Mouse (Mus musculus) retina, embryonic 14.5 days (tissue): ENCODE data around the gene Dnajb9.
"Not testable (repeated sequence)": the region's sequence is repeated elsewhere in the genome, so short reads cannot be mapped to it uniquely, and the experiment has no call there.

ENCODE experiments used
- DNase-seq: peaks from one replicate; pipeline ENCODE4 v3.0.0-alpha.2; 2015; ENCODE audit warnings: low spot score

Gene Dnajb9

DNA sequence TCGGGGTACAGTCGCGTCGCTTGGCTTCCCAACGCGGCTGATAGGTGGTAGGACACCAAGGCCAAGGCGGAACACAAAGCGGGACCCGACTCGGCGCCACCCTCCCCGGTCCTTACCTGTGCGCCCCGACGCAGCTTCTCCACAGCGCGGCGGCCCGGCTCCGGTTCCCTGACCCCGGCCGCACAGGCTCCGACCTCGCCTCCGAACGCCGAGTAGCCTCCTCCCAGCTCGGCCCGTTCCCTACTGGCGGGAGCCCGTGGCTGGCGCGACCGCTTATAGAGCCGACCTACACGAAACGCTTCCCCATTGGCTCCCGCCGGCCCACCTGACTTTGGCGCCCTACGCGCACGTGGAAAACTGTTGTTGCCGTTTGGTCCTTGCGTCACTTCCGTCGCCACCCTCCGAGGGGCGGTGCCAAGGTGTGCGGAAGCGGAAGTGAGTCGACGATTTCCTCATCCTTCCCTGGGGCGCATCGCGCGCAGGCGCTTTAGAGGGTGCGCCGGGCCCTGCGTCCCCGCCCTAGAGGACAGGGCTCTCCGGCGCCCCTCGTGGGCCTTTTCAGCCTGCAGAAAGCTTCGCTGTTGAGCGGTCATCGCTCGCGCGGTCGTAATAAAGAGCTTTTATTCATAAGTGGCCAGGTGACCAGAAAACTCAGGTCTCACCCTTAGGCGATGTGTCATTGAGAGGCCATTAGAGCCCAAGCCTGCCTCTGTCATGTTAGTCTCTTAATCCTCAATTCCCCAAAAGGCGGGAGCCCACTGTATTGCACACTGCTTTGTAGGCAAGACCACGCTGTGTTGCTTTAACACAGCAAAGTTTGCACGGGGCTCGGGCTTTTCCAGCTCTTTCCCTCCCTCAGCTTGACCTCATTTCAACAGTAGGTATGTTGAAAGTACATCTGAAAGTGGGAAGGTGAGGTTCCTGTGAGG, at the start of gene Dnajb9:
TSS of gene Dnajb9 (minus strand) at position 503 of the 929 bp plus-strand sequence.
- DNase-seq = peak; percentile 100

DNA sequence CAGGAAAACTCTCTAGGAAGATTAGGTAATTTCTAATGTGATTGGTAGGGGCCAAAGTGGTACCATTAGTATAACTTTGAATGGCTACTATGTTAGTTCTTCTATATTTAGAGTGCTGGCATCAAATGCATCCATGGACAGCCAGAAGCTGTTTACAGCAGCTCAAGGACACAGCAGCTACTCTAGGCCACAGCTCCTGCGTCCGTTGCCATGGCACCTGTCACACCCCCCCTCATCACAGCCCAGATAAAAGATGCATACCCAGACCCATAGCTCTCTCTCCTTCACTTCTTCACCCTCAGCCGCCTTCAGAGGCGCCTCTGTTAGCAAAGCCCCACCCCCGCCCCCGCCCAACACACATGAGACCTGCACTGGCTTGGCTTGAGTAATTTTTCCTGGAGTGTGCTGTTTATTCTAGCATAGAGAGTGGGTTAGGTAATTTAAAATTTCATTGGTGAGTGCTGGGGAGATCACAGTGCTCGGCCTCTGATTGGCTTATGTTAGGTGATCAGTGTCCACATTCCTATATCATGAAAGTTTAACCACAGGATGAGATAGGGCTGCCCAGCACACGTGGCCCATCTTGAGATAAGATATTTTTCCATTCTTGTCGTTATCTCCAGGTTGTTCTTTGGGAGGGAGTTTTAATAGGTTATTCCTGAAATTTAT, 38.3 kb upstream of the Dnajb9 start:
- no peak for DNase-seq

DNA sequence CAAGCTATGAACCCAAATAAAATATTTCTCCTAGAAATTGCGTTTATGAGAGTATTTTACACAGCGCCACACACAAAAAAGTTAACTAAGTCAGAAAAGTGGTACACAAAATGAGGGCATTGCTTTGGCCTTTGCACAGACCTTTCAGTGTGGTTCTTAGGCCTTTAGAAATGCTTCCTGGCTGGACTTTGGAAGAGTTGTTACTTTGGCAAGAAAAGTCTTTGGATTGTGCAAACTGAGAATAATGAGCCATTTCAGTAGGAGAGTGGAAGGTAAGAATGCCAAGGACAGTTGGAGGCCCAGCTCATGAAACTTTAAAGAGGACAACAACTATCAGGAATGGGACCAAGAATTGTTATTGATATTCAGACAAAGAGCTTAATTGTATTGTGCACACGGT, 35.6 kb upstream of the Dnajb9 start:
- DNase-seq = no peak

DNA sequence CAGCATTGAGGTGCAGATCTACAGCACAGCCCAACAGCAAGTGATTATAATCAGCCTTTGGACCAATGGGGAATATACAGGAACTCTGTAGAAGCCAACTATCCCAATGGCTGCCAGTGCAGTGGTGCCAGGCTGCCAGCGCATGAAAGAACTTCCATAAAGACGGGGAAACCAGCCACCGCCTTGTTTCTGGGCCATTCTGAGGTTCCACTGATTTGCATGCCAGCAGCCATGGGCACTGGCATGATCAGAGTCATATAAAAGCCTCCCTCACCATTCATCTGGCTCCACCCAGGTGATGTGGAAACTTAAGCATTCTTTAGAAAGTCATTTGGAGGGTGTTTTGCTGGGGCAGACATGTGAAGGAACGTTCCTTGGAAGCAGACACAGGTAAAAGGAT, 32.3 kb upstream of the Dnajb9 start:
- DNase-seq = no peak

DNA sequence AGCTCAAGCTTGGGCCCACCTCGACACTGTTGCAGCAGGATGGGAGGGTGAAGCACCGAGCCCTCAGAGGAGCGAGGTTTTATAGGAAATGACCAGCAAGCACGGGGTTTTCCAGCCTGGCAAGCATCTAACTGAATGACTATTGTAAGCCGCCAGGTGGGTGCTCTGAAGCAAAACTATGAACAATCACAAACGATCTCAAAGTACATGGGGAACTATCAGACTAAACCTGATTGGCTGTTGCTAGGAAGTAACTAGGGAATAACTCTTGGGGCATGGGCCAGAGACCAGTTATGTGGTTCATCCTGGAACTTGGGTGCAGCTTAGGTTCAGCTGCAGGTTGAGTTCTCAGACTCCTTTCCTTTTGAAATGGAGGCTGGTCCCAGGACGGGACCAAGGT, 31.0 kb upstream of the Dnajb9 start:
- DNase-seq = no peak

DNA sequence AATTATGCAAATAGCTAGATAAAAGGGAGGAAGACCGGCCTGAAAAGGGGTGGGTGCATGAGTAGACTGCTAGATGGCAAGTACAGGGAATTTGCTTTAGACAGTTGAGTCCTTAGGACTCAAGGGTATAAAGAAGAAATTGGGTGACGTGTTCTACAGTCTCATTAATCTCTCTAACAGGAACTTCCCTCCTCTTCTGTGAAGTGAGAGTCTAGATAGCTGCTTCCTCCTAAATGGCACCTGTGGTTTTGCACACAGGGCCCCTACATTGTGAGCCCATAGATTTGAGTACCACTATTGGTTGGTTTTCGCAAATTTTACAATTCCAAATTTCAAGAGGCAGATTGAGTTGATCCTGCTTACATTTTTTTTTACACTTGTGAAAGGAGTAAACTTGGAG, 14.5 kb upstream of the Dnajb9 start:
- no peak for DNase-seq

DNA sequence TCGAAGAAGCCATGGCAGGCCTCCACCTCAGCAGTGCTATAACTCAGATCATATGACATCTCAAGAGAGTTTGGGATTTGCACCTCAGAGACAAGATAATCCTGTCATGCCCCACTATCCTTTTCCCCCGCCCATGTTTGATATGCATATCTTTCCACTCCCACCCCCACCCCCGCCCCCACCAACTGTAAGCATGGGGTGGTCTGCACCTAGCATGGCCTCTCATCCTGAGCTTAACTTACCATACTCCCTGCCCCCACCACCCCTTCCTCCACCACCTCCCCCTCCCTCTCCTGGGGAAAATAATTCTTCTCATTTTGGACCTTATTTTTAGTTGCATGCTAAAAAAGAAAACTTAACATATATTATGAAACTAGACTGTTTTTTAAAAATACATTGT, 12.9 kb upstream of the Dnajb9 start:
- DNase-seq = no peak

DNA sequence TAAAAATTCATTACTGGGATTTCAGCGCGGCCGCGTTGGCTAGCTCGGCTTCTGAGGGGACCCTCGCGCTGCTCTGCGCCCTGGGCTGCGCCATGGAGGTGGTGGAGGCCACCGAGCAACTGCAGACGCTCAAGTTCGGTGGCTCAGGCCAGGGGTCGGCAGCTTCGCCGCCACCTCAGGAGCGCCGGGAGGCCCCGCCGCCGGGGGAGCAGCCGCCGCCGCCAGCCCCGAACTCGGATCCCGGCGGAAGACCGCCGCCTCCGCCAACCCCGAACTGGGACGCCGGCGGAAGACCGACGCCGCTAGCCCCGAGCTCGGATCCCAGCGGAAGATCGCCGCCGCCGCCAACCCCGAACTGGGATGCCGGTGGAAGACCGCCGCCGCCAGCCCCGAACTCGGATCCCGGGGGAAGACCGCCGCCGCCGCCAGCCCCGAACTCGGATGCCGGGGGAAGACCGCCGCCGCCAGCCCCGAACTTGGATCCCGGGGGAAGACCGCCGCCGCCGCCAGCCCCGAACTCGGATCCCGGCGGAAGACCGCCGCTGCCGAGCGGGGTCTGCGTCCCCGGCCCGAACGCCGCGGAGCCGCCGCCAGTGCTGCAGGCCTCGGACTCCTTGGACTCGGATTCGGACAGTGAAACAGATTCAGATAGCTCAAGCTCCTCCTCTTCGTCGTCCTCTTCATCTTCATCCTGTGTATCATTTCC, 11.7 kb upstream of the Dnajb9 start:
- DNase-seq = peak; percentile 38

DNA sequence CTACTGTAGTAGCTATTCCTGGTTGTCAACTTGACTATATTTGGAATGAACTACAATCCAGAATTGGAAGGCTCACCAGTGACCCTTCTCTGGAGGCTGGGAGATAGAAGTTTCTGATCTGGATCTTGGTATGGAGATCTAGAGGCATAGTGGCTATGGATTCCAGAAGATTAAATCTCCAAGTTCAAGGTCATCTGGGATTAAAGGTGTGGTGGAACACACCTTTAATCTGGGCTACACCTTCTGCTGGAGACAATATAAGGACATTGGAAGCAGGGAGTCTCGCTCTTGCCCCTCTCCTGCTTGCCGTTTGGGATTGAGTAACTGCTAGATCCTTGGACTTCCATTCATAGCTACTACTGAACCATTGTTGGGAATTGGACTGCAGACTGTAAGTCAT, 10.9 kb upstream of the Dnajb9 start, which contains the start of gene Pnpla8:
TSS of gene Pnpla8 (plus strand) at position 301 of the 400 bp plus-strand sequence.
- DNase-seq = not testable (repeated sequence)

DNA sequence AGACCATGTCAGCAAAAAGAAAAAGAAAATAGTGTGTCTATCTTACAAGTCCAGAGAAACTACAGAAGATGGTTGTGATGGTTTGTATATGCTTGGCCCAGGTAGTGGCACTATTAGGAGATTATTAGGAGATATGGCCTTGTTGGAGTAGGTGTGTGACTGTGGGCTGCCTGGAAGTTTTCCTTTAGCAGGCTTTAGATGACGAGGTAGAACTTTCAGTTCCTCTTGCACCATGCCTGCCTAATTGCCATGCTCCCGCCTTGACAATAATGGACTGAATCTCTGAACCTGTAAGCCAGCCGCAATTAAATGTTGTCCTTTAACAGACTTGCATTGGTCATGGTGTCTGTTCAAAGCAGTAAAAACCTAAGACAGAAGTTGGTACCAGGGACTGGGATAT, 1.4 kb upstream of the Dnajb9 start:
- DNase-seq = no peak

DNA sequence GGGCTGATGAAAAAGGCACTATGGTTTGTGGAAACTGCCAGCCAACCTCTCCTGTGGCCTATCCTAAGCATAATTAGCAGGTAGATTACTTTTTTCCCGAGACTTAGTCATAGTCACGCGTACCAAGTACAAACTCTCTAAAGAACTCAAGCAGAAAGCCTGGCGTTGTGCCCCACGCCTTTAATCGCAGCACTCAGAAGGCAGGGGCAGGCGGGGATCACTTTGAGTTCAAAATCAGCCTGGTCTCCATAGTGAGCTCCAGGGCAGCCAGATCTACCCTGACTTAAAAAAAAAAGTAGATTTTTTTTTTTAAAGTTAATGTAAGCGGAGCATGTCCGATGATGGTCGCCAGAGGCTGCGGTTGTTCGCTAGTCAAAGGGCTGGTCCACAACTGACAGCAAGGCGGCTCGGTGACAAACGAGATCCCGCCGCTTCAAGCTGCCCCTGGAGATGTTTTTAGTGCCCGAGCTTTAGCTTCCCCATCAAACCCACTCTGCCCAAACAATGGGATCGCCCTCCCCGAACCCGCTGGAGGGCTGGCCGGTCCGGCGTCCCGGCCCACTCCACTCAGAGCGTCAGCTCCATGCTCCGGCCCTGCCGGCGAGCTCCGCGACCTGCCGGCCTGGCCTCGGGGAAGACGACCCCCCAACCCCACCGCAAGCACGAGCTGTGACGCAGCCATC, 844 bp downstream of the Dnajb9 start:
- peak; percentile 60 for DNase-seq

DNA sequence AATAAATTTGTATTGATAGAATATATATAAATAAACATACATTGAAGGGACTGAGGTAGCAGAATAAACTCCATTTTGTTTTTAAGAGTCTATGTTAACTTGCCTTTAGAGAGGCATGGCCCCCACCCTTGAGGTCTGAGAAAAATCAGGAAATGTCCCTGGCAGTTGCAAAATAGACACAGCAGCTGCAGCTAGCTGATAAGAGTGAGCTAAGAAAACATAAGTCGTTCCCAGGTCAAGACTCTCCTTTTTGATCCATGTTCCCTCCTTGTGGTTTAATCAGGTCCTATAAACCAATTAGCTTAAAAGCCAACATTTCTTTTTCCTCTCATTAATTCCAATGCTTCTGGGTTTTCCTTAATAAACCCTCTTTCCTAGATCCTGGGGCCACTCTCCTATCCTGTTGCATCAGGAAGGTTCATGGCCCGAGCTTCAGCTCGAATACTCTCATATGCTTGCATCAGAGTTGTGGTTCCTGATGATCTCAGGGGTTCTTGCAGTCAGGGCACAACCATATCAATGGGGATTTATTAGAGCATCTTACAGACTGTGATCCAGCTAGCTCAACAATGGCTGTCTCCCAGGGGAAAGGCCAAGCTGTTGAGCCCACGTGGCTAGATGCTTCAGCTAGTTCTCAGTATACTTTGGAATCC, 12.1 kb downstream of the Dnajb9 start:
- no peak for DNase-seq

DNA sequence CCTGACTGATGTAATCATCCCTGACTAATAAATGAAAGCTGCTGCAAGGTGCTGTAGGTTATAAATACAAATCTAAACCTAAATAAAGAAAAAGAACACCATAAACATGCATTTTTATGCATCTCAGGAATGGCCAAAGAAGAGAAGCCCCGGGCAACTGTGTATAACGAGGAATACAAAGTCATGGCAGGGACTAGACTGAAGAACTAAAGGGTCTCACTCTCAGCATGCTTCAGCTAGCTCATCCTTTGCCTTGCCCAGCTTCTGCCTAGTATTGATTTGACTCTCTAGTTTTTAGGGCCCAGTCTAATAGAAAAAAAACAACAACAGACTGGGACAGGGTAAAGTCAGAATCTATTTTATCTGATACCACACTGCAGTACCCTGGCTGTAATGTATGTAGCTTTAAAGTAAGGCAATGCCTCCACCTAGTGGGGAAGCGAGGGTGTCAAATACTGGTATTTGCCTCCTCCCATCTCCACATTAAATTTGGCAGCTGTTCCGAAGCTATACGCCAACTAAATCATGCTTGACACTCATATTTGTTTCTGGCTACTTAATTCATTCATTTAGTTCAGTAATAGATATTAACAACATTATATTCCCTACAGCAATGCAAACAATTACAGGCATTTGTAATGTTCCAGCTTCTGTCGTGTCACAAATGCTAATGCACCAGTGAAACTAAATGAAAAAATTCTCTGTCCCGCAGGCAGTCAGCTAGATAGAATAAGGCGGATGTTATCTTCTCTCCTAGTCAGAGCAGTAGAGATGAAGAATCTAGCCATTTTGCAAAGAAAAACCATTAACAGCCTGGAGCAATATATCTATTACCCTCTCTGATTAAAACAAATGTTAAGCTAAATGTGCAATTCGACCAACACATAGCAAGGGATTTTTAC, 28.8 kb downstream of the Dnajb9 start:
- DNase-seq = peak; percentile 84

DNA sequence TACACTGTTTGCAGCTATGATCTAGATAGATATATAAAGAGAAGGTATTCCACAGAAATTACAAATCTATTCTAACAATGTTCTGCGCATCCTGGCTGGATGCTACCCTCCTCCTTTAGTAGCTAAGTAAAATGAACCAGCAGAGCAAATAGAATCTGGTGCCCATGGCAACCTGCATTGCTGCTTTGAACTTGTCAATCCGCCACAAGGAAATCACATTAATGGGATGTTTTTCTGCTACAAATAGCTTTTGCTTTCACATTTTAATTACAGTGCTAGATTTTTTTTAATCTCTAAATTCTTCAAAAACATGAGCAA, 33.1 kb downstream of the Dnajb9 start:
- peak; percentile 61 for DNase-seq

DNA sequence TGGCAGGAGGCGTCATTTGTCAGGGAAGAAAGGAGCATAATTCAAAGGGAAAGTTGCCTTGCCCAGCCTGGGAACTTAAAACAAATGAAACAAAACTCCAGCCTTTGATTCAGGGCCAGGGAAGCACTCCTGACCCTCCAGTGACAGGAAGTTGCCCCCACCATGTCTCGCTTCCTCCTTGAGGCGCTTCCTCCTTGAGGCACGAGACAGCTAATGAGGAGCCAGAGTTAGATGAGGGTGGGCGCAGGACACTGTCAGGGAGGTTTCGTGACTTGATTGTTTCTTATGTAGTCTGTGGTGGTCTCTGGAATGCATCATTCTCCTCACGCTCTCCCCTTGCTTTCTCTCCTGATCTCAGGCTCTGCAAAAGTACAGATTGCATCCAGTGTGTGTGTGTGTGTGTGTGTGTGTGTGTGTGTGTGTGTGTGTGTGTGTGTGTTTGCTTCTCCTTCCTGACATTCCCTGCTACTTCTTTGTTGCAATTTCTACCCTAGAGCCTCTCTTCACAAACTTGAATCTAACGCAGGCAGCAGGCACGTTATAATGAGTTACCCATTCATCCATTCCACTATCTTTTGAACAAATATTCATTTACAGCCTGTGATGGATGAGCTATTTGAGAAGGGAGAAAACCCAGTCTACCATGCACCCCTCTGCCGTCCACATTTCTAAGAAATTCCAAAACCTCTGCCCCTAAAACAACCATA, 33.6 kb downstream of the Dnajb9 start:
- peak; percentile 10 for DNase-seq

DNA sequence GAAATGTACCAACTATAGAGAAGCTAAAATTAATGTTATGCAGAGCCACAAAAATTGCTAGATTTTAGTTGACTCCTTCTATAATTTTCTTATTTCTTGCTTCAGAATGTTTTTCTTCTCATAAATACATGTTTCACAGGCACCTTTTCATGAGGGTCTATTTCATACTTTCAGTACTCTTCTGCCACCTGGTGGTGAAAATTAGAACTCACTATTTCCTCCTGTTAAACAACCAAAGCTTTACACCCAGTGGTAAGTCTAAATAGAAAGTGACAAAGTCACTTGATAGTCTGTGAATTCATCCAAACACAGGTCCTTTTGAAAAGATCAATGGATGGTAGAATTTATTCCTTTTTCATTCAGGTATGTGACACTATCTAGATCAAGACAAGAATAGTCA, 43.2 kb downstream of the Dnajb9 start:
- DNase-seq = peak; percentile 88

DNA sequence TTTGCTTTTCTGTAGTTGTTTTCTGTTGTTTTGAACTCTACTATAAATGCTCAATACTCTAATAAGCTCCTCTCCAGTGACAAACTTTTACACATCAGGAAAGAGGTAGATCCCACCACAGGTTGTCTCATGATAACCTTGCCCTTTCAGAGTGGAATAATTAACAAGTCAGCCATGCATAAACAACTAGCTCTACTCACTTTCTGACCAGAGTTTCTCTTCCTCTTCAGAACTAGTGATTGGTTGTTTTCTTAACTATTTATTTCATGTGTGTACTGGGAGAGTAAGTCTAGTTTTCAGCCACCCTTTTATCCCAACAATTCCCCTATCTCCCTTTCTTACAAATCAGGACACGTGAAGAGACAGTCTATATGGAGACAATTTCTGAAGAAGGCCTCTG, 50.8 kb downstream of the Dnajb9 start:
- no peak for DNase-seq
